Comparison of ENCODE assay signal across 7 mouse cellular contexts in genomic region chr15:11320481-11320880, GRCm38 (mm10).
DNase-seq lines count a peak whose midpoint lies in the region; ATAC-seq and TF ChIP-seq lines count a peak whose summit lies in the region.

No protein-coding gene starts in this region.

- ATAC-seq in kidney, postnatal 0 days (replicated peaks; ENCODE audit: low FRiP score, low read depth): peak; percentile 63

- no peak overlapping the region for H3K27ac ChIP-seq in kidney, postnatal 0 days

- no peak overlapping the region for H3K4me2 ChIP-seq in kidney, postnatal 0 days (ENCODE audit: low read length)

- peak; percentile 31 for DNase-seq in CD4-positive helper T cell, adult 2 months (ENCODE audit: low read depth, low spot score)
- peak; percentile 50 for DNase-seq in ES-CJ7 (ENCODE audit: low read depth, low spot score)
- peak; percentile 71 to 73 for DNase-seq in cerebellum, postnatal 14 days
- DNase-seq in gastrocnemius, postnatal 10 days: peak; percentile 66
- peak; percentile 76 for DNase-seq in kidney, postnatal 0 days (ENCODE audit: low spot score)
- DNase-seq in lung, postnatal 14 days: peak; percentile 63
- peak; percentile 42 for DNase-seq in skeletal muscle tissue, adult 2 months (ENCODE audit: low read depth, low spot score)

- H3K9me3 ChIP-seq in kidney, postnatal 0 days (replicated peaks; ENCODE audit: low read length): no peaks in the 10 kb centered on the region

- 31% methylated on average over 8 of the region's 8 CpGs for WGBS in kidney, postnatal 0 days

- no peak overlapping the region for H3K4me3 ChIP-seq in kidney, postnatal 0 days (replicated peaks; ENCODE audit: low read depth, low read length)

- H3K4me1 ChIP-seq in kidney, postnatal 0 days (replicated peaks; ENCODE audit: insufficient read depth, low read length): no peaks in the 10 kb centered on the region

- TF ChIP-seq CTCF in kidney, postnatal 0 days (IDR thresholded peaks at IDR 0.05; ENCODE audit: low read depth): peak; percentile 87

- H3K36me3 ChIP-seq in kidney, postnatal 0 days (ENCODE audit: insufficient read depth, low read length): no peaks in the 10 kb centered on the region

- no peaks in the 10 kb centered on the region for H3K27me3 ChIP-seq in kidney, postnatal 0 days (ENCODE audit: insufficient read depth, low read length)

- H3K9ac ChIP-seq in kidney, postnatal 0 days (ENCODE audit: low read depth, low read length): no peak overlapping the region
